Mouse (Mus musculus) T-cell, adult 2 months (primary cell): ENCODE data around the gene Pam.
"Not testable (repeated sequence)": the region's sequence is repeated elsewhere in the genome, so short reads cannot be mapped to it uniquely, and the experiment has no call there.

Experiments
- DNase-seq: peaks from one replicate; pipeline ENCODE4 v3.0.0; 2022; ENCODE audit warnings: low spot score

The Pam gene

GRCm38 (mm10) chr1:97963711-97964110 lies 131.7 kb downstream of the Pam start:
- no peak for DNase-seq

DNA sequence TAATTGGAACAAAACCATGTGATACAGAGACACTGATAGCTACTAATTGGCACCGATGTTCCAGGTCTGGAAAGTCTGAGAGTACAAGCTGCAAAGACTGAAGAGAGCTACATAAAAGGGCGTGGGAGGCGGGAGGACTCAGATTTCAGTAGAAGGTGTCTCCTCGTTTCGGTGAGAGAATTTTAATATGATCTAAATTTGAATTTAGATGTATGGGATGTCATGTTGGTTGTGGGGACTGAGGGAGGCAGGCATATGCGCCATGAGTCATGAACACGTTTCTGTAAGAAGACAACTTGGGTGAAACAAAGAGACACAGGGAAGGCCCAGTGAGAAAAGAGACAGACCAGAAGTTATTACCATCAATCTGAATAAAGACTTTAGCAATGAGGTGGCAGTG lies 133.3 kb downstream of the Pam start:
- DNase-seq, result no peak

DNA sequence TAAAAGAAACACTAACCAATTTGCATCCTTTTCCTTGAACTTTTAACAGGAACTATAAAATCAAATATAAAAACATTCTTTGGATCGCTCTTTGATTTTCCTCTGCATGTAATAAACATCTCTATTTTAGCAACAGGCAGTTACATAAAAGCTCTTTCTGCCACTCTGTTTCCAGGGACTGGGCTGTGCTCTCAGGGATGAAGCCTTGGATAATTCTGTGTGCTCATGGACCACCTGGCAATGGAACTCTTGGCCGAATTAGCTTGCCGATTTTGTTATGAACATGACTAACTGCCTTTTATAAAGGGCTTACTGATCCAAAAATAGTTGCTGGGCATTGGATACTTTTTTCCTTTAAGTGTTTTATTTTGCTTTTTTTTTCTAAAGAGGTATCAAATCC lies 134.8 kb downstream of the Pam start:
- DNase-seq, result no peak

- no peak for DNase-seq
Observed at GRCm38 (mm10) chr1:97960124-97960523, 135.3 kb downstream of the Pam start.

GRCm38 (mm10) chr1:97958759-97959158 lies 136.7 kb downstream of the Pam start:
- DNase-seq, result no peak

DNA sequence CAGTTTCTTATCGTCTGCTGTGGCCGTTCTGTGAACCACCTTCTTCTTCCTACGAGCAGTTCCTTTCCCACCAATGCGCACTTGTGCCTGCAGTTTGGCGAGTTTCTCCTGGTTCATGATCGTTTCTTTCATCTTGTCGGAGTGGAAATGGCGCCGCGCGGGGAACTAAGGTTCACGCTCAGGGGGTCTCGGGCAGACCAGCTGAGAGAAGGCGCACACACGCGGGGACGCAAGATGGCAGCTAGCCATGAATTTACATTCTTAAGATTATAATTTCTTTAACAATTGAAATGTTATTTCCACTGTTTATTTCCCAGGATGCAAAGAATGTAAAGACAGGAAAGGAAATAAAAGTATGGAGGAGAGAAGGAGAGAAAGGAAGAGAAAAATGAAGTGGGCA lies 146.2 kb downstream of the Pam start:
- DNase-seq, result not testable (repeated sequence)

- no peak for DNase-seq
Observed at GRCm38 (mm10) chr1:97947100-97947499, 148.3 kb downstream of the Pam start.

DNA sequence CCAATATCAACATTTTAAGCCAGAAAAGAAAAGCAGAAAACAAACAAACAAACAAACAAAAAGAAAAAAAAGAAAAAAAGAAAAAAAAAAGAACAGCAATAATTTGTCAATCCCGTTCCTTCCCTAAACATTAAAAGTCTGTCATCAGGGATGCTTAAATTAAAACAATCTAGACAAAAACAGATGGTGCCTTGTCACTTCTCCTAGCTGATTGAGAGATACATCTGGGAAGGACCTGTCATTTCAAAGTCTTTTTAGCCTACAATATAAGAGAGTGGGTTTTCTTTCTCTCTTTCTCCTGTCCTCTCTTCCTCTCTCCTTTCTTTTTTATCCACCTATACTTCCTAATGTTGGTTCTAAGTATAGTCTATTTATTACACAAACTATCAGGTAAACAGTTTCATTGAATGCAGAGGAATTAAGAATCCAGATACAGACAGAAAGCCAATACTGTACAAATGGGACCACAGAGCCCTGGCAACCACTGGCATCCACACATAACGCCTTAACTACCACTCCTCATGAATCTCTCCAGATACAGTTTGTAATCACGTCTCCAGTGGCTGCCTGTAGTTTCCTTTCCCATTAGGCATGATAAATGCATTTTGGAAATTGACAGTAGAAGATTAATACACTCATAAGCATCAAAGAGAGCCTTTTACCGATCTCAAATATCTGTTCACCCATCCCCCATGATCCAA lies 151.4 kb downstream of the Pam start:
- no peak for DNase-seq

DNA sequence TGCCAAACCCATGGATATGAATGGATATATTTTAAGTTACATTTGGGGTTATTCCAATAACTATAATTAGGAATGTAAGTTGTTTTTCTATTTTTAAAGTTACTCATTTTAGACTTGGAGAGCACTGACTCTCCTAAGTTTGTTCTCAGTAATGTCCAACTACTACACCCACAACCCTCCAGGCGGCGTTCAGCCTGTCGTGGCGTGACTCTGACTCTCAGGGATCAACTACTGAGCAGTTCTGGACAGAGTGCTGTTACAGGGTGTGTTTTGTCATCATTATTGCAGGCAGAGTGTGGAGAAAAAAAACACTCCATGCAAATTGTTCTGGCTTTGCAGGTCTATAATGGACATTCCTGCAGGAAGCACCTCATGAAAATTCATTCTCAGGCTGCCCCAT lies 152.0 kb downstream of the Pam start:
- no peak for DNase-seq

DNA sequence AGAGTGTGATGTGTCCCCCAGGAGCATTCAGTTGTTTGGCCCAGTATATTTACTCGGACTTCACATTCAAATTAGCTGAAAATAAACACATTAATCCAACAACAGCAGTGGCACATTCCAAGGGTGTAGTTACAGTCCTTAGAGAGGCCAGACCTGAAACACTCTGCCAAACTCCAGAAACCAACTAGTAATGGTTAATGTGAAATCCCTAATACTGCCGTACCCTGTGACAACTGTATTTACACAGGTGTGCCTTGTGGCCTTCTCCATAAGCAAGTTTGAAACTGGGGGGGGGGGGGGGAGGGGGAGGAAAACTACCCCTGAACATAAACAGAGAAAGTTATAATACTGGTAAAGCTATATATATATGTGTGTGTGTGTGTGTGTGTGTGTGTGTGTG lies 152.5 kb downstream of the Pam start:
- no peak for DNase-seq

DNA sequence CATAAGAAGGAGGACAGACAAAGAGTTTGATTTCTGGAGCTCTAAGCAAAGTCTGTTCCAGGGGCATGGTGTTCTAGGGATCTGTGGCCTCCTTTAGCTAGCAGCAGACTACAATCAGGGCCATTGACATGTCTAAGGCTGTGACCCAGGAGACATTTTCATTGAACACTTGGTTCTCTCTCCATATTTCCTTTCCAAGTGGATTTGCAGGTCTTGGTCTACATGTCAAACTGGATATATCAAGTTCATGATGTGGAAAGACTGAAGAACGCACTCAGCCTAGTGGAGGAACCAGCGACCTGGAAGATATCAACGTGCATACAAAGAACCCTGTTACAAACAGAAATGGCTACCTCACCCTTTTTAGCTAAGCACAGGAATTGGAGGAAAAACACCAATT lies 156.9 kb downstream of the Pam start:
- DNase-seq, result no peak

- no peak for DNase-seq
Observed at GRCm38 (mm10) chr1:97938053-97938452, 157.4 kb downstream of the Pam start.

DNA sequence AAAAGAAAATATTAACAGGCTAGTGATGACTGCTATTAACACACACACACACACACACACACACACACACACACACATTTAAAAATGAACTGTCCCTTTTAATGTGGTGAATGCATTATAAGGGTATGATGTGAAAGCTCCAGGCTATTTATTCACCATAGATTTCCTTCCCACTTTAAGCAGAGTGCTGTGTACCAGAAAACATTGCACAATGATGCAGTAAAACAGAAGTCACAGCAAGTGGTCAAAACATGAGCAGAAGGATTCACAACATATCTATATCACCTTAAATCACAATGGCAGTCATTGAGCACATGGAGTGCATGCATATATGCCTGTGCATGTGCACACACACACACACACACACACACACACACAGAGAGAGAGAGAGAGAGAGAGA lies 160.5 kb downstream of the Pam start:
- no peak for DNase-seq

- DNase-seq, result no peak
Observed at GRCm38 (mm10) chr1:97931220-97931619, 164.2 kb downstream of the Pam start.

GRCm38 (mm10) chr1:97929415-97930028 lies 165.9 kb downstream of the Pam start:
- DNase-seq, result no peak

- no peak for DNase-seq
Observed at GRCm38 (mm10) chr1:97926789-97927188, 168.7 kb downstream of the Pam start.

- DNase-seq, result no peak
Observed at GRCm38 (mm10) chr1:97926017-97926540, 169.4 kb downstream of the Pam start.

- DNase-seq, result no peak
Observed at GRCm38 (mm10) chr1:97922395-97922794, 173.1 kb downstream of the Pam start.

DNA sequence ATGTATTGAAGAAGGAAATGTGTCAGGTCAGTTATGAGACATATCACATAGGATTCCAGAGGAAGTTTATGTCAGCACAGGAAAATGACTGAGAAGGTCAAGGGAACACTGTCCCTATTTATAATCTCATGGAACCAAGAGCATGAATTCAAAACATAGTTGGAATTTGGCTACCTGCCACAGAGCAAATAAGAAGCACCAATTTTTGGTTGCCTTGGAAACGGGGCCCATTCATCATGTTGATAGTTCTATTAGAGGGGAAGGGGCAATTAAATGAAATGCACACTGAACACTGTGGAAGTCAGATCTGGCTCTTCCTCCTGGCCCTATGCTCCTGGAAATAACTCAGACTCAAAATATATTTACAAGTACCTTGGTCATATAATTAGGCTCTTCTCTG lies 173.6 kb downstream of the Pam start:
- DNase-seq, result no peak

GRCm38 (mm10) chr1:97918495-97918894 lies 177.0 kb downstream of the Pam start:
- peak; percentile 38 for DNase-seq

DNA sequence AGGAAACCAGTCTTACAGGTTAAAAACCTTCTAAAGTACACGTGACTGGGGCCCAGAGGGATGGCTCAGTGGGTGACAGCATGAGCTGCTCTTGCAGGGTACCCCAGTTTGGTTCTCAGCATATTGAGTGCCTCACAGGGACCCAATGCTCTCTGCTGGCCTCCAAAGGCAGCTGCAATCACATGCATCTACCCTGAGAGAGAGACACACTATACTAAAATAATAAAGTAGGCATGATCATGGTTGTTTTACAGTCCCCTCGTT lies 178.5 kb downstream of the Pam start:
- DNase-seq, result no peak

DNA sequence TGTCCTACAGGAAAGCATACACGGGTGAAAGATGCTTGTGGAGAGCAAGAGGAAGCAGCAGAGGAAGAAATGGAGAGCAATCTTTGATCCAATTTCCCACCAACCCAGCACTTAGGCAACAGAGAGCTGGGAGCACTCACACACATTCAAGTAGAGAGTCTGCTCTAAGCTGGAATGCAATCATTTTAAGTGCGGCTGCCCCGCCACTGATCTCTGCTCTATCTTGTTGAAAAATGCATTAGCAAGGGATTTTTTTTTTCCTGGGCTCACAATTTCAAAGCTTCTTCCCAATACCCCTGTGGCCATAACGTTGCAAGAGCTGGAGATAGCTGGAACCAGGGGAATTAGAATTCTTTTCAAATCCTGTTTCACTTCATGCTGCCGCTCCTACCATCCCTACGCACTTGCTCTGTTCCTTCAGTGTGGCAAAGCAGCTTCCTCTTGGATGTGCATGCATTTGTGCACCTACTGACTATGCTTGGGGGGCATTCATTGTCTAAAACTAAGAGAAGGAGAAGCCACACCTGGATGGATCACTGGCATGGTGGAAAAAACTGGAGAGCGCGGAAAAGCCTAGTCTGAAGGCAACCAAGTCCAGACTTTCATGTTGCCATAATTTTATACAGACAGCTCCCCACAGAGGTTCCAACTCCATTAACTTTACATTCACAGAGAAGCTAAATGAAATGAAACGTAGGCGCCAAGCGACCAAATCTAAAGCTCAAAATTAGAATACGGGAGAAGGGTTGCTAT lies 179.1 kb downstream of the Pam start:
- no peak for DNase-seq

DNA sequence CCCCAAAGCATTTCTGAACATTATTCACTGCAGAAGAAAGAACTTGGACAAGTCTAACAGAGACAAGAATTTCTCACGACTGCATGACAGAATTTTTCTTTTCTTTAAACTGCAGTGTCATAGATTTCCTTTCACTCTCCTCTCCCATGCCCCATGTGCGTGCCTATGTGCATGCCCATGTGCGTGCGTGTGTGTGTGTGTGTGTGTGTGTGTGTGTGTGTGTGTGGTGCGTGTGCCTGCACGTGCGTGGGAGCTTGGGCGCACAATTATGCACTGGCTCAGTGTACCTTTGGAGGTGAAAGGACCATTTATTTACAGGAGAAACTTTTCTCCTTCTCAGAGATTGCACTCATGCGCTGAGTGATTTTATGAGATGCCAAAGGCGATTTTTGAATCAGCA lies 179.7 kb downstream of the Pam start:
- DNase-seq, result no peak
